Mouse (Mus musculus) c-Kit-positive CD71-positive TER-119-negative erythroid progenitor cells, embryonic 14.5 days (primary cell): ENCODE results near the gene Rbbp9.
"Not testable (repeated sequence)": the region's sequence is repeated elsewhere in the genome, so short reads cannot be mapped to it uniquely, and the experiment has no call there.

Experiments used
- DNase-seq: peaks from one replicate; pipeline ENCODE4 v3.0.0-alpha.2; 2013; ENCODE audit warnings: low read depth

Gene Rbbp9

GRCm38 (mm10) chr2:144550529-144550928, at the start of gene Rbbp9:
Rbbp9 (minus strand) TSS chr2:144550869.
- peak; percentile 40 for DNase-seq

- DNase-seq = peak; percentile 82
These were observed 49.4 kb upstream of the Rbbp9 start, which contains the start of gene Dtd1 for GRCm38 (mm10) chr2:144599831-144600687. Dtd1 (plus strand) TSS chr2:144599897.

GRCm38 (mm10) chr2:144598006-144598405, 47.3 kb upstream of the Rbbp9 start:
- no peak for DNase-seq

GRCm38 (mm10) chr2:144593951-144594651, 43.4 kb upstream of the Rbbp9 start, which contains the start of gene Smim26:
Smim26 (plus strand) TSS chr2:144594054.
- peak; percentile 75 for DNase-seq

GRCm38 (mm10) chr2:144593036-144593435, 42.4 kb upstream of the Rbbp9 start:
- DNase-seq = not testable (repeated sequence)

- DNase-seq = no peak
These were observed 38.1 kb upstream of the Rbbp9 start for GRCm38 (mm10) chr2:144588723-144589122.

GRCm38 (mm10) chr2:144555820-144556552, 5.3 kb upstream of the Rbbp9 start, which contains the start of gene Sec23b:
Sec23b (plus strand) TSS chr2:144556229.
- DNase-seq = peak; percentile 96

GRCm38 (mm10) chr2:144555286-144555819, 4.7 kb upstream of the Rbbp9 start:
- no peak for DNase-seq

- no peak for DNase-seq
These were observed 3.2 kb upstream of the Rbbp9 start for GRCm38 (mm10) chr2:144553905-144554304.

- no peak for DNase-seq
These were observed 3.1 kb downstream of the Rbbp9 start for GRCm38 (mm10) chr2:144547559-144547958.

- no peak for DNase-seq
These were observed 5.2 kb downstream of the Rbbp9 start for GRCm38 (mm10) chr2:144545481-144545880.

- DNase-seq = no peak
These were observed 5.6 kb downstream of the Rbbp9 start for GRCm38 (mm10) chr2:144545061-144545460.

- no peak for DNase-seq
These were observed 6.0 kb downstream of the Rbbp9 start for GRCm38 (mm10) chr2:144544630-144545029.

GRCm38 (mm10) chr2:144543670-144544069, 7.0 kb downstream of the Rbbp9 start:
- no peak for DNase-seq

- peak; percentile 19 for DNase-seq
These were observed 9.4 kb downstream of the Rbbp9 start for GRCm38 (mm10) chr2:144541246-144541645.

GRCm38 (mm10) chr2:144537123-144537522, 13.5 kb downstream of the Rbbp9 start:
- DNase-seq = no peak

GRCm38 (mm10) chr2:144527821-144528174, 22.9 kb downstream of the Rbbp9 start:
- DNase-seq = no peak

- peak; percentile 92 for DNase-seq
These were observed 23.5 kb downstream of the Rbbp9 start, which contains the start of the genes Dzank1 and Polr3f for GRCm38 (mm10) chr2:144526981-144527820. Dzank1 (minus strand) TSS chr2:144527414. Polr3f (plus strand) TSS chr2:144527718.

- no peak for DNase-seq
These were observed 24.8 kb downstream of the Rbbp9 start for GRCm38 (mm10) chr2:144525856-144526255.

GRCm38 (mm10) chr2:144519772-144520171, 30.9 kb downstream of the Rbbp9 start:
- DNase-seq = no peak

GRCm38 (mm10) chr2:144514619-144515018, 36.0 kb downstream of the Rbbp9 start:
- DNase-seq = no peak
